Mouse (Mus musculus) CH12.LX (cell line): ENCODE data around the gene Gm20388. TPM values are rescaled to one million over a fixed set of nuclear protein-coding genes. Genes with fewer than 3 reads are reported as not detected.

ENCODE experiments used
- DNase-seq: peaks from one replicate; pipeline ENCODE4 v3.0.0-alpha.2; 2013; ENCODE audit errors: extremely low read depth
- H3K27ac ChIP-seq: 2 replicates; pipeline ENCODE4 v1.5.1; 2012; ENCODE audit warnings: low read depth, mild to moderate bottlenecking, control low read depth, moderate library complexity; ENCODE audit not compliant: insufficient read depth
- H3K27me3 ChIP-seq: replicated peaks from 2 replicates; pipeline ENCODE3; 2012; ENCODE audit warnings: inconsistent platforms
- H3K36me3 ChIP-seq, 2 experiments: replicated peaks in 1 of 2; 2 replicates each; pipeline versions ENCODE3 to v1.6.1; 2012; ENCODE audit warnings: inconsistent platforms in 1 of 2, low read length in 1 of 2, mild to moderate bottlenecking in 1 of 2, mixed read lengths in 1 of 2, moderate library complexity in 1 of 2; ENCODE audit not compliant: control insufficient read depth in 1 of 2, insufficient read depth in 1 of 2
- H3K4me1 ChIP-seq, 2 experiments: 2 replicates each; pipeline ENCODE4 v1.6.1; 2012; ENCODE audit warnings: inconsistent platforms in 1 of 2, moderate library complexity in 1 of 2; ENCODE audit not compliant: insufficient read depth in 2 of 2, control insufficient read depth in 1 of 2
- H3K4me2 ChIP-seq: 2 replicates; pipeline ENCODE4 v1.6.1; 2012; ENCODE audit warnings: low read depth, mild to moderate bottlenecking, control low read depth; ENCODE audit not compliant: poor library complexity, insufficient read depth, severe bottlenecking
- H3K4me3 ChIP-seq, 3 experiments: fragments of 150-350 bp in 1 of 3; sonication (generic) in 1 of 3; replicated peaks in 1 of 3; 2 replicates each; pipeline versions ENCODE3 to v1.5.1; 2011 to 2012; ENCODE audit warnings: low read depth in 2 of 3, low read length in 2 of 3, mild to moderate bottlenecking in 2 of 3, moderate library complexity in 2 of 3, control low read depth in 1 of 3, improper control_type of control experiment in 1 of 3, inconsistent platforms in 1 of 3, mixed read lengths in 1 of 3; ENCODE audit not compliant: poor library complexity in 1 of 3
- H3K79me2 ChIP-seq: replicated peaks from 2 replicates; pipeline ENCODE4 v1.6.1; 2012; ENCODE audit warnings: mild to moderate bottlenecking, moderate library complexity; ENCODE audit not compliant: control insufficient read depth, poor library complexity, insufficient read depth, severe bottlenecking; ENCODE audit errors: extremely low read depth
- H3K9ac ChIP-seq: 2 replicates; pipeline ENCODE4 v1.6.1; 2012; ENCODE audit warnings: low read depth, mild to moderate bottlenecking, control low read depth, moderate library complexity; ENCODE audit not compliant: insufficient read depth
- H3K9me3 ChIP-seq: replicated peaks from 2 replicates; pipeline ENCODE3; 2012; ENCODE audit warnings: low read length, inconsistent platforms, mixed read lengths
- CHD1 ChIP-seq: IDR thresholded peaks from 2 replicates; pipeline ENCODE4 v1.6.1; 2012; ENCODE audit warnings: low read depth, low read length, improper control_type of control experiment, inconsistent platforms
- CHD2 ChIP-seq: IDR thresholded peaks from 2 replicates; pipeline ENCODE4 v1.6.1; 2011; ENCODE audit warnings: low read length, improper control_type of control experiment
- ELF1 ChIP-seq: IDR thresholded peaks from 2 replicates; pipeline ENCODE4 v1.6.1; 2014; ENCODE audit warnings: low read depth, mild to moderate bottlenecking, inconsistent platforms, low read length, improper control_type of control experiment
- EP300 ChIP-seq: IDR thresholded peaks from 2 replicates; pipeline ENCODE4 v1.6.1; 2011; ENCODE audit warnings: low read length, improper control_type of control experiment
- HCFC1 ChIP-seq: IDR thresholded peaks from 2 replicates; pipeline ENCODE4 v1.6.1; 2012; ENCODE audit warnings: low read depth, mild to moderate bottlenecking, inconsistent platforms, low read length, improper control_type of control experiment
- JUN ChIP-seq: IDR thresholded peaks from 2 replicates; pipeline ENCODE4 v1.6.1; 2011; ENCODE audit warnings: low read depth, mild to moderate bottlenecking, low read length, improper control_type of control experiment, moderate library complexity; ENCODE audit not compliant: insufficient read depth
- MAX ChIP-seq: IDR thresholded peaks from 2 replicates; pipeline ENCODE4 v1.6.1; 2011; ENCODE audit warnings: low read length, improper control_type of control experiment
- MXI1 ChIP-seq: IDR thresholded peaks from 2 replicates; pipeline ENCODE4 v1.6.1; 2011; ENCODE audit warnings: mild to moderate bottlenecking, low read depth, low read length, improper control_type of control experiment
- NRF1 ChIP-seq: IDR thresholded peaks from 2 replicates; pipeline ENCODE4 v1.6.1; 2014; ENCODE audit warnings: low read depth, mild to moderate bottlenecking, inconsistent platforms, low read length, improper control_type of control experiment, moderate library complexity
- PAX5 ChIP-seq: IDR thresholded peaks from 2 replicates; pipeline ENCODE4 v1.6.1; 2012; ENCODE audit warnings: low read length, inconsistent platforms, mixed read lengths
- POLR2A ChIP-seq: IDR thresholded peaks from 2 replicates; pipeline ENCODE4 v1.6.1; 2011; ENCODE audit warnings: low read depth, mild to moderate bottlenecking, improper control_type of control experiment, low read length
- RAD21 ChIP-seq: IDR thresholded peaks from 2 replicates; pipeline ENCODE4 v1.6.1; 2011; ENCODE audit warnings: low read depth, mild to moderate bottlenecking, low read length, improper control_type of control experiment, moderate library complexity
- RCOR1 ChIP-seq: conservative IDR thresholded peaks from 2 replicates; pipeline ENCODE4 v1.6.1; 2012; ENCODE audit warnings: low read depth, mild to moderate bottlenecking, inconsistent platforms, low read length, improper control_type of control experiment
- SIN3A ChIP-seq: IDR thresholded peaks from 2 replicates; pipeline ENCODE4 v1.6.1; 2012; ENCODE audit warnings: low read length, improper control_type of control experiment, inconsistent platforms
- UBTF ChIP-seq: IDR thresholded peaks from 2 replicates; pipeline ENCODE4 v1.6.1; 2012; ENCODE audit warnings: low read depth, mild to moderate bottlenecking, inconsistent platforms, low read length, improper control_type of control experiment, moderate library complexity
- ZC3H11A ChIP-seq: IDR thresholded peaks from 2 replicates; pipeline ENCODE4 v1.6.1; 2012; ENCODE audit warnings: low read depth, mild to moderate bottlenecking, inconsistent platforms, low read length, improper control_type of control experiment
- ZKSCAN1 ChIP-seq: IDR thresholded peaks from 2 replicates; pipeline ENCODE4 v1.6.1; 2012; ENCODE audit warnings: low read depth, inconsistent platforms, low read length, improper control_type of control experiment, borderline replicate concordance
- dilution Hi-C: fragments of 300-500 bp; cut with MboI; formaldehyde crosslinking; loops from 2 replicates; pipeline ENCODE4 v1.14.3; 2020; ENCODE audit warnings: low sequenced_read_pairs; ENCODE audit not compliant: extremely low pct_unique_long_range_greater_than_20kb, extremely low pct_ligation_motif_present
- in situ Hi-C: fragments of 300-500 bp; cut with MboI; formaldehyde crosslinking; loops from 3 replicates; pipeline ENCODE4 v1.14.3; 2019; ENCODE audit warnings: low sequenced_read_pairs, low pct_ligation_motif_present, low pct_unique_long_range_greater_than_20kb, mixed read lengths
- polyA plus RNA-seq: library from polyadenylated mRNA; unstranded; fragments of >175 nt; gene quantifications from 2 replicates; pipeline ENCODE4 v1.2.1, GENCODE M21; 2012; ENCODE audit warnings: low read depth; ENCODE audit not compliant: insufficient read length
- total RNA-seq, 2 experiments: library from RNA; depleted of rRNA; stranded (reverse); fragments of 300-350 nt in 1 of 2; fragments of >200 nt in 1 of 2; gene quantifications; 2 replicates each; pipeline ENCODE4 v1.2.3; 2012 to 2014

The Gm20388 gene
- total and polyA plus RNA-seq, 3 experiments: 14.8 to 26.3 (median 22.2) TPM

- Histone ChIP-seq H3K9ac (no peak overlapping the region), H3K27me3 (peaks cover 89% of the 10 kb centered on the region), H3K27ac (no peak overlapping the region), H3K4me2 (no peak overlapping the region), H3K36me3 (no peaks in the 10 kb centered on the region), H3K9me3 (no peaks in the 10 kb centered on the region), H3K4me3 (no peak overlapping the region), H3K4me1 (no peaks in the 10 kb centered on the region), H3K79me2 (no peaks in the 10 kb centered on the region)
- no peak for DNase-seq
- dilution Hi-C loops (no loop called here), in situ Hi-C loops (no loop called here)
- TF ChIP-seq ZKSCAN1: no peak
- TF ChIP-seq RAD21: no peak
- TF ChIP-seq NRF1: no peak
- no peak for TF ChIP-seq MXI1
- no peak for TF ChIP-seq CHD1
Observed at GRCm38 (mm10) chr8:122854388-122854787, 2943.7 kb downstream of the Gm20388 start.

DNA sequence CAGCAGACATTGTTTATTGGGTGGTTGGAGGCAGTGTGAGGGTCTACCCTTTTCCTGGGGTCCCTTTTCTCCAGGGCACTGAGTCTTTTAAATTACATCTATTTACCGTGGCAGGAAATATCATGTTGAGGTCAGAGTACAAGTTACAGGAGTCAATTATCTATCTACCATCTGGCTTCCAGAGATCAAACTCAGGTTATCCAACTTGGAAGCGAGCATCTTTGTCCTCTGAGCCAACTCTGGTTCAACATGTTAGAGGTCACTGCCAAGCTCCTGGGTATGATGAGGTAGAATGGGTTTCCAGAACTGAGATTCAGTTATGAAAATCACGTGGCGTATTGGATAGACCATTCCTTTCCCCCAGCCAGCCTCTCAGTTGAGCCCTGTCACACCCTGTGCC is 2944.5 kb downstream of the Gm20388 start:
- dilution Hi-C loops: no loop called here
- Histone ChIP-seq H3K4me3 (no peak overlapping the region), H3K79me2 (no peaks in the 10 kb centered on the region), H3K4me1 (no peaks in the 10 kb centered on the region), H3K9ac (no peak overlapping the region), H3K36me3 (no peaks in the 10 kb centered on the region), H3K27ac (no peak overlapping the region), H3K4me2 (no peak overlapping the region), H3K9me3 (no peaks in the 10 kb centered on the region), H3K27me3 (peaks cover 87% of the 10 kb centered on the region)
- in situ Hi-C loops: no loop called here
- no peak for DNase-seq
- TF ChIP-seq POLR2A (no peak), ZC3H11A (no peak), NRF1 (no peak), PAX5 (no peak), UBTF (no peak), SIN3A (no peak), CHD2 (no peak), JUN (no peak), ELF1 (no peak), EP300 (no peak), MAX (no peak), RCOR1 (no peak), HCFC1 (no peak)
